Mouse (Mus musculus) limb, embryonic 14.5 days (tissue): ENCODE results near the gene Timm9. TPM values are rescaled to one million over a fixed set of nuclear protein-coding genes. Genes with fewer than 3 reads are reported as not detected.

Experiments used
- ATAC-seq: fragments of 200-750 bp; cut with Nextera tagmentation; 2 replicates; pipeline ENCODE4 v1.8.0; 2017; ENCODE audit warnings: low read depth, moderate number of reproducible peaks, moderate TSS enrichment; ENCODE audit not compliant: low FRiP score
- DNase-seq: peaks from one replicate; pipeline ENCODE4 v3.0.0-alpha.2; 2015; ENCODE audit warnings: low spot score
- H3K27ac ChIP-seq: fragments of 300-500 bp; sonication (generic); replicated peaks from 2 replicates; pipeline ENCODE4 v1.5.1; 2014; ENCODE audit warnings: low read depth, mild to moderate bottlenecking, low read length, moderate library complexity, mixed read lengths
- H3K27me3 ChIP-seq: fragments of 300-500 bp; sonication (generic); 2 replicates; pipeline ENCODE4 v1.6.1; 2014; ENCODE audit warnings: low read length, mixed read lengths; ENCODE audit not compliant: control insufficient read depth, insufficient read depth
- H3K36me3 ChIP-seq: fragments of 300-500 bp; sonication (generic); 2 replicates; pipeline ENCODE4 v1.6.1; 2014; ENCODE audit warnings: mild to moderate bottlenecking, low read length, moderate library complexity, mixed read lengths; ENCODE audit not compliant: control insufficient read depth, insufficient read depth
- H3K4me1 ChIP-seq: fragments of 300-500 bp; sonication (generic); 2 replicates; pipeline ENCODE4 v1.6.1; 2014; ENCODE audit warnings: antibody characterized with exemption, low read length, mixed read lengths; ENCODE audit not compliant: control insufficient read depth, insufficient read depth
- H3K4me2 ChIP-seq: fragments of 300-500 bp; sonication (generic); replicated peaks from 2 replicates; pipeline ENCODE4 v1.6.1; 2014; ENCODE audit warnings: low read depth, mild to moderate bottlenecking, low read length, moderate library complexity; ENCODE audit not compliant: severe bottlenecking
- H3K4me3 ChIP-seq: fragments of 300-500 bp; sonication (generic); replicated peaks from 2 replicates; pipeline ENCODE4 v1.5.1; 2014; ENCODE audit warnings: low read length
- H3K9ac ChIP-seq: fragments of 300-500 bp; sonication (generic); 2 replicates; pipeline ENCODE4 v1.6.1; 2014; ENCODE audit warnings: mild to moderate bottlenecking, low read depth, low read length, moderate library complexity; ENCODE audit not compliant: severe bottlenecking
- H3K9me3 ChIP-seq: fragments of 300-500 bp; sonication (generic); 2 replicates; pipeline ENCODE4 v1.6.1; 2016; ENCODE audit warnings: low read length; ENCODE audit not compliant: control insufficient read depth
- POLR2A ChIP-seq: fragments of 200-500 bp; IDR thresholded peaks from 2 replicates; pipeline ENCODE4 v1.8.0; 2012; ENCODE audit warnings: inconsistent platforms, mild to moderate bottlenecking, moderate library complexity, borderline replicate concordance; ENCODE audit not compliant: insufficient read depth, insufficient read length; ENCODE audit errors: extremely low read depth
- WGBS: fragments of 180-500 bp; shearing (Covaris S2); extraction: QIAGEN DNeasy Blood & Tissue Kit; methylation state at CpG from one replicate; pipeline ENCODE4 v1.1.7; 2014; 5-methylcytosine and 5-hydroxymethylcytosine counted together
- polyA plus RNA-seq, 2 experiments: library from polyadenylated mRNA; depleted of rRNA in 1 of 2; stranded (reverse) in 1 of 2; unstranded in 1 of 2; fragments of >200 nt; fragmentation: Nextera tagmentation in 1 of 2; extraction: Ambion mirVana in 1 of 2; gene quantifications; 2 replicates each; pipeline versions ENCODE4 v1.2.1 to v1.2.3; 2012 to 2014

Timm9 gene
- polyA plus RNA-seq, 2 experiments = 53.6 to 74.3 TPM

GRCm38 (mm10) chr12:71141189-71141588 is 4.7 kb upstream of the Timm9 start:
- Histone ChIP-seq H3K9me3 (no peaks in the 10 kb centered on the region), H3K36me3 (peaks cover 61% of the 10 kb centered on the region), H3K9ac (no peak overlapping the region)

DNA sequence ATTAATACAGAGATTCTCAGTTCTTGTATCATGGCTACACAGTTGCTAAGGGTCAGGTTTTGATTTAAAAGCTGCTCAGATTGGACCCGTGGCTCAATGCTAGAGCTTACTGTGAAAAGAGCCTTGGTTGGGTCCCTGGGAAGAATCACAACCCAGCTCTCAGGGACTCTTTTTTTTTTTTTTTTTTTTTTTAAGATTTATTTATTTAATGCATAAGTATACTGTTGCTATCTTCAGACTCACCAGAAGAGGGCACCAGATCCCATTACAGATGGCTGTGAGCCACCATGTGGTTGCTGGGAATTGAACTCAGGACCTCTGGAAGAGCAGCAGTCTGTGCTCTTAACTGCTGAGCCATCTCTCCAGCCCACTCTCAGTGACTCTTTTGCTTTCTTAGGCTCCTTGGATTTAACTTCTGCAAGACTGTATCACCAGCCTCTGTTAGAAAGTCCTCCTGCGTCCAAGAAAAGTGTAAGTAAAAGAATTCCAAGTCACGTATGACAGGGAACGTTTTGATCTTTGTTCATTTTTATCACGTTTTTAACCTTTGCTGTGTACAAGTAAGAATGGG is 2.9 kb upstream of the Timm9 start:
- Histone ChIP-seq H3K27ac (no peak overlapping the region), H3K4me3 (no peak overlapping the region), H3K27me3 (no peaks in the 10 kb centered on the region), H3K4me1 (peaks cover 10% of the 10 kb centered on the region), H3K36me3 (peaks cover 45% of the 10 kb centered on the region), H3K9me3 (no peaks in the 10 kb centered on the region), H3K9ac (no peak overlapping the region), H3K4me2 (0 out of 2 replicates have a peak overlapping the region, but pooled peaks have one; percentile 68)
- DNase-seq (no peak), ATAC-seq (no peak)
- 79% methylated on average over 5 of the region's 5 CpGs for WGBS
- no peak for TF ChIP-seq POLR2A

More at GRCm38 (mm10) chr12:71141189-71141588, 4.7 kb upstream of the Timm9 start:
- no peak overlapping the region for H3K4me2 ChIP-seq
- no peak for ATAC-seq
- H3K4me1 ChIP-seq = peaks cover 8% of the 10 kb centered on the region
- H3K4me3 ChIP-seq = no peak overlapping the region
- no peaks in the 10 kb centered on the region for H3K27me3 ChIP-seq
- no peak for DNase-seq
- H3K27ac ChIP-seq = no peak overlapping the region
- no peak for TF ChIP-seq POLR2A

GRCm38 (mm10) chr12:71137686-71138085 is 1.2 kb upstream of the Timm9 start:
- H3K4me2 ChIP-seq = peak overlapping the region; percentile 68
- H3K9ac ChIP-seq = peak overlapping the region; percentile 89
- 3% methylated on average over 11 of the region's 11 CpGs for WGBS
- peak overlapping the region; percentile 89 for H3K4me3 ChIP-seq
- DNase-seq (no peak), ATAC-seq (no peak)
- H3K27ac ChIP-seq = no peak overlapping the region
- peaks cover 36% of the 10 kb centered on the region for H3K36me3 ChIP-seq
- peaks cover 10% of the 10 kb centered on the region for H3K4me1 ChIP-seq
- H3K27me3 ChIP-seq = no peaks in the 10 kb centered on the region
- no peak for TF ChIP-seq POLR2A
- H3K9me3 ChIP-seq = no peaks in the 10 kb centered on the region

DNA sequence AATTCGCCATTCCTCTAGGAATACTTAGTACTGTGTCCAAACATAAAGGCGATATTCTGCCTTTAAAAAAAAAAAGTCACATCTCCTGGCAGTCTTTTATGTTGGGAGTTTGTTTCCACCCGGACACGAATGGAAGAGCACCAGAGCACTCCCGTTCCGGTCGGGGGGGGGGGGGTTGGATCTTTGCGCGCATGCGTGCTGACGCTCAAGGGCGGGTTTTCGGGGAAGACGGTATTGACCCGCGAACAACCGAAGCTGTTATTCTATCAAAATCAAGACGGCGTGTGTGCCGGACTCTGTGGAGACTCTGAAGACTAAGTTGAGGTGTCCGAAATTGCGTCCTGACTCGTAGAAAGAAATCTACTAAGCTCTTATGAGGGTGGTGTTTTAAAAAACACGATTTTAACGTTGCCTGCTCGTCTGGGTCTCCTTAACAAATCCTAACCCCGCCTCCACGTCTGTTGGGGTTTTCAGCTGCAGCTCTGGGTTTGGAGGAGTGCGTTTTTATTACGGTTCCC is 549 bp upstream of the Timm9 start:
- ATAC-seq (peak; percentile 91), DNase-seq (peak; percentile 93)
- no peak; the same call in 1 of the 2 replicates for TF ChIP-seq POLR2A
- H3K27me3 ChIP-seq = no peaks in the 10 kb centered on the region
- peak overlapping the region; percentile 89 for H3K4me3 ChIP-seq
- peak overlapping the region; percentile 40 for H3K27ac ChIP-seq
- H3K4me1 ChIP-seq = peaks cover 10% of the 10 kb centered on the region
- peak overlapping the region; percentile 68 for H3K4me2 ChIP-seq
- under 1% methylated on average over 30 of the region's 30 CpGs for WGBS
- H3K36me3 ChIP-seq = peaks cover 35% of the 10 kb centered on the region
- H3K9me3 ChIP-seq = no peaks in the 10 kb centered on the region
- H3K9ac ChIP-seq = peak overlapping the region; percentile 89

DNA sequence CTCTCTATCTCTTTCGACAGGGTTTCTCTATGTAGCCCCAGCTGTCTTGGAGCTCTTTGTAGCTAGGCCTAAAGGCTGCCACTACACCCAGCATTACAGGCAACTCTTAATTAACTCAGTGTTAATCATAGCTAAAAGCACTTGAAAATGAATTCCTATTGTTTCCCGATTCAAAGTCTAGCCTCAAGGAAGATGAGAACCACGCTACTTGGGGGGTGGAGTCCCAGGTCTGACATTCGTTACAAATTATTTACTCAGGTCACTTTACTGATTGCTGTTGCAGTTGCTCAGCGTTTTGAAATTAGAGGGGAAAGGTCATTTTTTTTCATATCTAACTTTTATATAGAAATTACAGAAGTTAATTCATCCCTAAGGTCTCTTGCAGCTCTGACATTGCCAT is 903 bp downstream of the Timm9 start:
- Histone ChIP-seq H3K36me3 (peaks cover 30% of the 10 kb centered on the region), H3K9me3 (no peaks in the 10 kb centered on the region), H3K27me3 (no peaks in the 10 kb centered on the region), H3K4me2 (peak overlapping the region; percentile 68), H3K4me1 (peaks cover 10% of the 10 kb centered on the region), H3K27ac (no peak overlapping the region), H3K9ac (peak overlapping the region; percentile 89), H3K4me3 (peak overlapping the region; percentile 89)
- no peak for DNase-seq
- ATAC-seq = no peak
- WGBS = 34% methylated on average over 5 of the region's 5 CpGs
- TF ChIP-seq POLR2A = no peak
